Mouse (Mus musculus) cerebellum, postnatal 25 days (tissue): ENCODE measurements around the gene Wdr38.

Experiments
- DNase-seq, 2 experiments: peaks; one replicate each; pipeline ENCODE4 v3.0.0; 2021; ENCODE audit warnings: mixed read lengths in 2 of 2

The Wdr38 gene

GRCm38 (mm10) chr2:38997386-38998374 lies at the start of gene Wdr38:
Wdr38 (plus strand) TSS chr2:38997476.
- DNase-seq: peak; percentile 94 to 95

DNA sequence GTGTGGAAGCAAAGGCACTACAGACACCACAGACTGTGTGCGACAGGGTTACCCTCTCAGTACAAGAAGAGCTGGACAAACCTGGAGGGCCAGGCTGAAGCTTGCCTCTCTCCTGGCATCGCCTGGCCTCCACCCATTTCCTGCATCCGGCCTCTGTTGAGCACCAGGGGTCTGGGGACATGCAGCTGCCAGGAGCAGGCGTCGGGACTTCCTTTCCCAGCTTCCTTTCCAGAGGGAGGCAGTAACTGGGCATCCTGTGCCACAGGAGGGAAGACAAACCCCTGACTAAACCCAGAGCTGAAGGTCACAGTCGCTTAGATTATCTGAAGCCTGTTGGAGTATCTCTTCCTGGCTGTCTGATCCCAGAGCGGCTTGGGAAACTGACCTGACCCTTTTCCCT lies 49.7 kb upstream of the Wdr38 start:
- DNase-seq: no peak

DNA sequence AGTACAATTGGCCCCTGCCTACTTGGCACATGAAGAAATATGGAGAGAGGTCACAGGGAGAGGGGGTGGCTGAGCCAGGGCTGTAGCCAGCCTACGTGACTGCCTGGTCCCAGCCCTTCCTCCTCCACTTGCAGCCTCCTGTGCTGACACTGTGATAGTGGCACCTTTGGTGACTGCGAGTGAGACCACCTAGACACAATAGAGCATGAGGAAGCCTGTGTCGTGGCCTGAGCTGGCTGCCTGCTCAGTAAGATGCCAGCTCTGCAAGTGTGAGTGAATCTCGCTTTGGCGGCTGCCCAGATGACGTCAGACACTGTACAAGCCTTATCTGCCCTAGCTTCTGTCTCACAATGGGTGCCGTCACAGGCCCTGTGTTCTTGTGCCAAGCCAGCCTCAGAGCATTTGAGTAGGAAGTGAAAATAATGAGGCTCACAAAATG lies 47.0 kb upstream of the Wdr38 start:
- DNase-seq: peak; percentile 79 to 87

DNA sequence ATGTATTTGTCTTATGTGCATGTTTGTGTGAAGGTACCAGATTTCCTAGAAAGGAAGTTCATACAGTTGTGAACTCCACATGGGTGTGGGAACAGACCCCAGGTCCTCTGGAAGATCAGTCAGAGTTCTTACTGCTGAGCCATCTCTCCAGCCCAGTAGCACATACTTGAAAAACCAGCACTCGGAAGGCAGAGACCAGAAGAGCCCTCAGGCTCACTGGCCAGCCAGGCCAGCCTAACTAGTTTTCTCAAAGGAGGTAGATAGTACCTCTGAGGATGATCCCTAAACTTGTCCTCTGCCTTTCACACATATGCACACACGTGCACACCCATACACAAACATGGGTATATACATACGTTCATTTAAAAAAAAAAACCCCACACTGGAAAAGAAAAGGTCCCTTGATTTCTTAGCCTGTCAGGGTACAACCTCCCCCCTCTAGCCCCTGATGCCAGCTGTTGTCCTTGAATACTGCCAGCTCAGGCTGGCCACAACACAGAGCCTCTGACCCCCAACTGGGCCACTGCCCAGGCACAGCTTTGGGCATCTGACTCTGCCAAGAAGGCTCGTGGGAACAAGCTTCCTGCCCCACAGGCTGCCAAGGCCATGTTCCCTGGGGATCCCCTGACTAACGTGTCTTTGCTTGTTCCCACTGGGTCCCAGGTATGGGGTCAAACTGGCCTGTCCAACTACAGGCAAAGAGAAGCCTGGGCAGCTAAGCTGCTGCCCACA lies 44.0 kb upstream of the Wdr38 start:
- peak in 1 of 2 experiments; percentile 37 for DNase-seq

DNA sequence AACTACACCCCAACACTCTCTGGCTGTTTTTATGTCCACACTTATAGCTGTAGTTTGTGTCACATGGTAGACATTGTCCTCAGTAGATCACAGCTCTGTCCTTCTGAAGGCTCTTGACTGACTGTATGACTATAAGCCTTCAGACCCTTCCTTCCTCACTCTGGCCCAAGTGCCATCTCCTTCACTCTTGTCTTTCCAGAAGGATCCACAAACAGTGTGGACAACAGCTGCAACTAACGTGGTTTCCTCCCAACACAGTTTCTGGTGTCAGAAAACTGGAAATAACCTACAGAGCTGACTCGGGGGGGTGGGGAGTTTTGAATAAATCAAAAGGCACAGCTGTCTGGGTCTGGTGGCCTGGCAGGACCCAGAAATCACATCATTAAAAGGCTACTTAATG lies 41.2 kb upstream of the Wdr38 start:
- DNase-seq: no peak

GRCm38 (mm10) chr2:38957671-38958223 lies 39.5 kb upstream of the Wdr38 start:
- no peak for DNase-seq

DNA sequence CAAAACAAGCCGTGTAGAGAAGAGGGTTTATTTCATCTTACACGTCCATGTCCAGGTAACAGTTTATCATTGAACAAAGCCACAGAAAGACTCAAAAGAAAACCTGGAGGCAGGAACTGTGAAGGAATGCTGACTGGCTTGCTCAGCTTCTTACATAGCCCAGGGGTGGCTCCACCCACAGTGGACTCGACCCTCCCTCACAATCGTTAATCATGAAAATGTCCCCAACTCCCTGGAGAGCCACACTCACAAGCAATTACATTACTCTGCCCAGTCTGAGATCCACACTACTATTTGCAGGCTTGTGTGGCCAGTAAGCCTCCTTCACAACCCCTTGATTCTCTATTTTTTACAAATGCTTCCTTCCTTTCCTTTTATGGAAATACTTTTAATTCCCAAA lies 33.1 kb upstream of the Wdr38 start:
- DNase-seq: no peak

GRCm38 (mm10) chr2:38969650-38970049 lies 27.6 kb upstream of the Wdr38 start:
- no peak for DNase-seq

- no peak for DNase-seq
Observed at GRCm38 (mm10) chr2:38970057-38970456, 27.2 kb upstream of the Wdr38 start.

- DNase-seq: no peak
Observed at GRCm38 (mm10) chr2:38973223-38973622, 24.1 kb upstream of the Wdr38 start.

GRCm38 (mm10) chr2:38973701-38974100 lies 23.6 kb upstream of the Wdr38 start:
- DNase-seq: no peak

- no peak for DNase-seq
Observed at GRCm38 (mm10) chr2:38974171-38974570, 23.1 kb upstream of the Wdr38 start.

DNA sequence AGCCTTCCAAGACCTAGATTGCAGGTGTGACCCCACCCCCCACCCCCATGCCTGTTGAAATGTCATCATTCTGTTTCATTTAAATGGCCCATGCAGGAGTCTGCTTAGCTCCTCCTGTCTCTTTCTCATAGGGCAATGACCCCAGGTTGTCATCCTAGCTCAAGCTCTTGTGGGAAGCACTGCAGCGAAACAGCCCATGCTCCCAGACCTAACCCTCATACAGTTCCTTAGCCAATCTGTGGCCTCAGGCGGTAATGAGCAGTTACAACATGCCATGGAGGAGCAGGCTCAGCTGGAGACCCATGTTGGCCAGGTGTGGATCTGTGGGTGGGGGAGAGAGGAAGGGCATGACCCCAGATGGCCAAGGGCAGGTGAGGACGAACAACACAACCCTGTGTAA lies 22.1 kb upstream of the Wdr38 start:
- no peak for DNase-seq

GRCm38 (mm10) chr2:38975941-38976805 lies 21.1 kb upstream of the Wdr38 start:
- DNase-seq: no peak

DNA sequence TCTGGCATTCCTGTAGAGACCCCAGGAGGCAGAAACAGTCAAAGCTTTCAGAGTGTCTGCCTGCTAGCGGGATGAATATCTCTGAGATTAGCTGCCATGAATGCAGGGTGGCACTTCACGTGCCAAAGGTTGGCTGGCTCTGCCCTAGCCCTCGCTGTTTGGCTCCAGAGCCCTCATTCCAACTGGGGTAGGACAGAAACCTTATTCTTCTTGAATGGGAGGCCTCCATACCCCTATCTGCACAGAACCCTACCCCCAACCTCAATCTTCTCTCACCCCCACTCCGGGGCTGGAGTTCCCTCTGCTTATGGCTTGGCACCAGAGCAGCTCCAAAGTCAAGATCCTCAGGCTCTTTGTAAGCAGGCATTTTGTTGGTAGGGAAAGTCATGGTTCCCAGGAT lies 19.4 kb upstream of the Wdr38 start:
- DNase-seq: no peak

DNA sequence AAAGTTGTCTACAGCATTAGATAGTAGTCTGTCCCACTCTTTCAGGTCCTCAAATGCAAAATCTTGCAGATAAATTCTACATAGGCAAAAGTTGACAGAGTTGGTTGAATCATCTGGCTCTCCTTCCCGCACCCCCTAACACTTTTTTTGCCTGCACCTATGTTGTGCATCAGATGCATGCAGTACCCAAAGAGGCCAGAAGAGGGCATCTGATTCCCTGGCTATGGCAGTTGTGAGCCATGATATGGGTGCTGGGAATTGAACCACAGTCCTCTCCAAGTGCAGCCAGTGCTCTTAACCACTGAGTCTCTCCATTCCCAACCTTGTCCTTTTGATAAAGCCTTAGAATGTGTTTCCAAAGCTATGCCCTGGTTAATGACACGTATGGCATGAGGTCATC lies 13.8 kb upstream of the Wdr38 start:
- DNase-seq: no peak

DNA sequence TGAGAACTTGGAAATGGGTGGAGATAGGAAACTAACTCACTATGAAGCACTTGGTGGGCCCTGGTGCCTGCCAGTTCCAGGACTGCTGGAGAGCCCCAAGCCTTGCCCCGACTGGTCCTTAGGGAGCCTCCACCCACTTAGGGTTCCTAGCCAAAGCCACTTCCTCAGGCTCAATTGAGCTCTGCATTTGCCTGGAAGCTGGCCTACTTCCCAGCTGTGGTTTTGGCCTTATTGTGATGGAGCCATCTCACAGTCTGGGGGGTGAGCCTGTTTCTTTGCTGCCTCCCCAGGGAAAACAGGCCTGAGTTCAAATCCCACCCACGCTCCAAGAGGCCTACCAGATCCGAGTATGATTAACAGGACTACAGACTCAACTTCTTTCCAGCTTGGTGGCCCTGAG lies 10.7 kb upstream of the Wdr38 start:
- DNase-seq: no peak

- no peak for DNase-seq
Observed at GRCm38 (mm10) chr2:38987371-38987770, 9.9 kb upstream of the Wdr38 start.

DNA sequence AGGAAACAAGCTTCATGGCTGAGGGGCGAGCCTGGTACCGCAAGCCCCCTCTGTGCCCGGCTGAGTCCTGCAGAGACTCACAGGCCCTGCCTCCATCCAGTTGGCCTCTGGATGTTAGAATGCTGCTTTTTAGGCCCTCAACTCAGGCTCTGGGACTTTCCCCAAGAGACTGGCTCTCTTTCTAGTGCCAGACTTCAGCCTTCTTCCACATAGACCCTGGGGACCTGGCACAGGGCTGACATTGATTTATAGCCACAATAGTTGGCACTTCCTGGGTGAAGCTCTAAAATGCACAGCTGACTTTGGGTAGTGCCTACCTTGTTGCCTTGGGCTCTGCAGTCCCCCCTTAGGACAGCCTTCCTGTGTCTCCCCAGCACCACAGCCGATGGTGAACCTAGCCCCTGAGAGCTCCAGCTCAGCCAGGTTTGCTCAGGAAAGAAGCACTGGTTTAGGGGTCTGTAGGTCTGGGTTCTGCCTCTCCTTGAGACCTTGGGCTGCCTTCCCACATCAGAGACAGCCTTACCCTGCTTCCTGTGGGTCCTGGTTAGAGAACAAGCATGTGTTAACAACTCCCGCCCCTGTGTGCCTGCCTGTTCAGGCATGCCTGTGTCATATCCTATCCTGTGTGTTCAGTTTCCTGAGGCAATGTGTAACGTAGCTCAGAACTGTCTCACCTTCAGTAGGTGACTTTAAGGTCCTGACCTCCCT lies 9.3 kb upstream of the Wdr38 start:
- DNase-seq: no peak

DNA sequence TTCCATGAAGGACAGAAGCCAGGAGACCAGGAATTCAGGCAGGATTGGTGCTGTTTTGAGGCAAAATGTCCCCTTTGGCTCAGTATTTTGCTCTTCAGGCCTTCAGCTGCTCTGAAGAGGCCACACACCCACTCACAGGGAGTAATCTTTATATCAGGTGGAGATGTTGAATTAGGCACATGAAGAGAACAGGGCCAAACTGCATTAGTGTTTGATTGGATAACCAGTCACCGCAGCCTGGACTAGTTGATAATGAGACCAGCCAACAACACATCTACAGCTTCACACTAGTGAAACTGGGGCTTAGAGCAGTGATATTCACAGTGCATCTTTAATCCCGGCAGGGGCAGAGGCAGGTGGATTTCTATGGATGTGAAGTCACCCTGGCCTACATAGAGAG lies 8.3 kb upstream of the Wdr38 start:
- DNase-seq: no peak

- no peak for DNase-seq
Observed at GRCm38 (mm10) chr2:38992004-38992403, 5.3 kb upstream of the Wdr38 start.

DNA sequence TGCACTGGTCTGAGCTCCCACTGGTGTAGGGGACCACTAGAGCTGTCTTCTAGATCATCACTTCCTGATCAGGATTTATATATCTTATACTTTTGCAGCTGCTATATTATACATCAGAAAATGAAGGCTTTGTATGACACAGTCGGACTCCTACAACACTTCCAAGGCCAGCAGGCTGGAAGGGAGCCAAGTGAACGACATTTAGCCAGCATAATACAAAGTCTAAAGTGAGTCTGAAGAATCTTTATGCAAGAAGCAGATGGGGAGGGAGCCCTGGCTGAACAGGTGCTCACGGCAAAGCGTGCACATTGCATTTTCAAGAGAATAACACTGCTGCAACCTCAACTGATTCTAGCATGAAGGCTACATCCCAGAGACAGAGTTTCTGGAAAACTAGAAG lies 4.8 kb upstream of the Wdr38 start:
- DNase-seq: no peak
